Mouse (Mus musculus) heart, adult 11 months (tissue): ENCODE results near the gene Ube2cbp.

ENCODE experiments used
- DNase-seq: peaks from one replicate; pipeline ENCODE4 v3.0.0; 2022

Gene Ube2cbp

DNA sequence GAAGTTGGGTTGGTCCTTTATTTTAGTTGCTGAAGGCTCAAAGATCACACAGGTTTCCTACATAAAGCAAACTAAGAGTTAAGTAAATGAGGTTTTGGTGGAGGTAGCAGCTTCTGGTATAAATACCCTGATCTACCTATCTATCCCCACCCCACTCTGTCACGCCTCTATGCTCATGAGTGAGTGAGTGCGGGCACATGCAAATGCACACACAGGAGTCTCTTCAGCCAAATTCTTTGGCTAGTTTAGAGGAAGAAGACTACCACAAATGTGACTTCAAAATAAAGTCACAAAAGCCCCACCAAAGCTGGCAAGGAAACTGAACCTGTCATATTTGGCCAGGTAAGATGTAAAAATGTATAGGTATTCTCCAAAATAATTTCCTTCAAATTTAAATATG lies 149.1 kb downstream of the Ube2cbp start:
- peak; percentile 43 for DNase-seq

DNA sequence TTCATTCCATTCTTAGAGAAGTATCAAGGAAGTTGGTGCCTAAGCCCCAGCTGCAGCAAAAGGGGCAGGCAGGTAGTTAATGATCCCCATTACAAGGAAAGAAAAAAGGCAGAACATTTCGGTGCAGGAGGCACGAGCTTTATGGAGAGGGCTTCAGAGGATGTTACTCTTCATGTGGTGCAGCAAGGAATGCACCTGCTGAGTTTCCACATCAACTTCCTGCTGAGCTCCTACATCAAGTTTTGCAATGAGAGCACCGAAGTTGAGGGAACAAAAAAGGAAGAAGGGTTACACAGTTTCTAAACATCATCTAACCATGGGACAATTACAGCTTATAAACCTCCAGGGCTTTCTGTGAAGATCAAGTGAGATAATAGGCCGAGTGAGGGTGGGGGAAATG lies 156.1 kb downstream of the Ube2cbp start:
- DNase-seq = peak; percentile 55

DNA sequence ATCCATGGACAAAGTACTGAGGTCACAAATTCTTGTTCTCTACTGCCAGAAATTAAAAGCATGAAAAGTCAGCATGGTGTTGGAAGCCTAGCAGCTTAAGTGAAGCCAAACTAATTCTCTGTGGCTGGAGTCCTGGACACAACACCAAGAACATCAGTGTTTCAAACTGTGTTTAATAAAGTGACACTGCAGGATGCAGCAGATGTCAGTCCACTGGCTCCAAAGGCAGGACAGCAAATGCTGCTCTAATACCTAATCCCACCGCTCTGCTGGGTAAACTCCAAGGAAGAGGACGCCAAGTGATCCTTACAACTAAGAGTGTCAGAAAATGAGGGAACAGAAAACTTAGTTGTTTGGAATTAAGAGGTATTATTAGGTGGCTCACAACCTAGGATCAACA lies 158.2 kb downstream of the Ube2cbp start:
- peak; percentile 54 for DNase-seq

DNA sequence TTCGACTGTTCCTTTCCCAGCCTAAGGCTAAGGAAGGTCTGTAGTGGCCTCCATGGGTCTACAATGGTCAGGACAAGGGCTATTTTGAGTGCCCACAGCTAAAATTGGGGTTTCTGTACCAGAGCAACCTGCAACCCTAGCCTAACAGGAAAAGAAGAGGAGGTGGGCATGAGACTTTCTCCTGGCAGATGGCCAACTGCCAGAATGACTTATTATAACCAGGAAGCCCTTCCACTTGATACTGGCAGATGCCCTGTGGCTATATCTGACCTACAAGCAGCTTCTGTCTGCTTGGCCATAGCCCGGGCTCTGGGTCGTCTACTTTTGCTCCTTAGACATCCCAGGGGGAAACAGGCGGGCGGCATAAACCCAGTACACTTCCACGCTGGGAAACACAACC lies 163.3 kb downstream of the Ube2cbp start:
- peak; percentile 48 for DNase-seq

DNA sequence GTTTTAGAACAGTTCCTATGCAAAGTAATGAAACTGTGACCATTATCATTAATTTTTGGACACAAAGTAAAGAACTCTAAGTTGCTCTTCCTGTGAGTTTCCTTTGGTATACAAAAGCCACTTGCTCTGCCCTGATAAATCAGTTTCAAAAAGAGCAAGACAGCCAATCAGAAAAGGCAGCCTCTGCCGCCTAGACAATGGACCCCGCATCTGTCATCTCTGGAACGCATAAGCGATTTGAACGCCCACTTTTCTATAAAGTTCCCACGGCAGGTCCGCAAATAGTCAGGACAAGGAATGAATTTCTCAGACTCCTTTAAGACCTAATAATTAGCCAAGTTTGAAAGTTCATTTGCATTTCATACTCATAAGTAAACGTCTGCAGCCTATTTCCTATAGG lies 166.2 kb downstream of the Ube2cbp start:
- DNase-seq = peak; percentile 4

DNA sequence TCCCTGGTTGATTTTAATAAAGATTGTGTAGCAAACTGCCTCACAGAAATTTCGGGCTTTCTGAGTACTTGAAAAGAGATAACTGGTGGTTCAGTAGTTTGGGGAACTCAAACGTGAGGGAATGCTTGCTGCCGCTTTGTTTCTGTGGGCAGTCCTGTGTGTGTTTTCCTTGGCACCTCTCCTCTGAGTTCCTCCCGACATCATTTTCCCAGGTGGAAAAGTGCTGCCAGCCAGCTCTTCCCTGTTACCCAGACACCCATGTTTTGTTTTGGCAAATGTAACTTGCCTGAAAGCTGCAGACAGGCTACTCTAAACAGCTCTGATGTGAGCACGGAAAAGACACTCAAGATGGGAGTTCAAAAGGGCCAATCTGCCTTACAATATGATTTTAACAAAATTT lies 166.6 kb downstream of the Ube2cbp start:
- DNase-seq = peak; percentile 86

DNA sequence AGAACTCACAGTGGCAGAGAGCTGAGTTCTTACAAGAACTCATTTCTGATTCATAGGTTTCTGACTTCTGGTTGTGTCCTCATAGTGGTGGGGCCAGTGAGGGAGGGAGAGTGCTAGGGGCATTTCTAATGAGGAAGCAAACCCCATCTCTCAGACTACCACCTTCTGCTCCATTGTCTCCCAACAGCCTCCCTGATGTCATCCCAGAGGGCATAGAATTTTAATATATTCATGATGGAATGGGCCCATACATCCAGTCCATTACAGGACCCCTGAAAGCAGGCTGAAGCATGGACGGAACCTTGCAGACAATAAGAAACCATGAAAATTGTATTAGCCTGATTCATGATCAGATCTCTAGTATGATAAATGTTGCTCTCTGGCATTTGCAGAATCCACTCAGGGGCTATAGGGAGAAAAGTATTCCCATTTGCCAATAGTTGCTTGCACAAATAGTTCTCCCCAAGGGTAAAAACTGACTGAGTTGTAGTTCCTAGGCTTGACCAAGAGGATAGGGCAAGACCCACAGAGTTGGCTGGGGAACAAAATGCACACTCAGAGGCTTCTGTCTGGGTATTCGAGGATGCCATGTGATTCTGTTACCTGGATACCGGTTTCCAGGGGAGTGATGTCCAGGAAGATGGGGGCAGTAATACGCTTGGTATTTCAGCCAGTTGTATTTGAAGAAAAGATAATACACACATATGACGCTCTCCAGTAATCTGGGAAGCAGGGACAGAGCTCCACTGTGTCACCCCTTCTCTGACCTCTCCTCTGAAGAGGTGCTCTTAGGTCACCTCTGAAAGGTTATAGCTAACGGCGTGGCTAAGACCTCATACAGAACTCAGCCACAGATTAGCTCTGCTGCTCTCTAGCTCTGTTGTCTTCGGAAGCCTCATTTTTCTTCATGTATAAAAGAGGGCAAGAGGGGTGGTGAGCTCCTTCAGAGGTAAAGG lies 167.8 kb downstream of the Ube2cbp start:
- peak; percentile 43 for DNase-seq

DNA sequence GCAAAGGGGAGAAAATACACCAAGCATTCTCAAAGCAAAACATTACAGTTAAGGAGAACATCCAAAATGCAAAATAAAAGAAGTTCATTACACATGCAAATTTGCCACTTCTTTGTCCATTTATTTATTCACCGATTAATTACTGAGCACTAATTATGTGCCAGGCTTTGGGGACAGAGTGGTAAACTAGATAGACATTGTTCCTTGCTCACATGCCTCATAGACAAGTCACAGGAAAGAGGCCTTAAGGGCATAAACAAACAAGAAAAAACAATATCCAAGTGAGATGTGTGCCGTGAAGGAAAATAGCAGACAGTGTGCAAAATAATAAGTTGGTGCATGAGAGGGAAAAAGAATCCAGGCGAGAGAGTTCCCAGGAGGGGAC lies 177.2 kb downstream of the Ube2cbp start:
- DNase-seq = no peak

DNA sequence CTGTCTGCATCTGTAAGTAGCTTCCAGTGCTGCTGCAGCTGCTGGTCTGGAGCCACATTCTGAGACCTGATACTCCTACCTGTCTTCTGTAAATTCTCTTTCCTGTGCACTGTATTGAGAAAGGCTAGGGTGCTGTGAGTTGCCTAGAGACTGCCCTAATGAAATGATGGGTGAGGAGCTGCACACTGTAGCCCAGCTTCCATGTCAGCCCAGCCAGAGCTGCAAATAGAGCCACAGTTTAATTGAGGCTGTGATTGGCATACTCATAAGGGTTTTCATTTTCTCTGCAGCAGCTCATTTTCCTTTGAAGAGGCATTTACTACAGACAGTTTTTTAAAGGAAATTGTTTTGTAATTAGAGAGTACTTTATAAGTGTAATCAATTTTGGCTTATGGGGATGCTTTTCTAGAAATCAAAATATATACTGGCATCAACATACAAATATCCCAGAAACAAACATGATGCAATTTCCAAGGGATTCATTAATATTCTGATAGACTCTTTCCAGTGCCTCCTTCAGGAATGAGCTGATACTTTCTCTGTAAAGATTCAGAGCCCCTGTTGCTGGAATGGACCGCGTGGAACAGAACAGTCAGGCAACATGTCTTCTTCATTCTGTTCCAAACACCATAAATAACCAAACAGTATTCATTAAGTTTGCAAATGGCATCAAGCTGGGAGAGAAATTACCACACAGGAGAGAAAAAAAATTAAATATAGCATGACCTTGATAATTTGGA lies 177.8 kb downstream of the Ube2cbp start:
- DNase-seq = peak; percentile 66

DNA sequence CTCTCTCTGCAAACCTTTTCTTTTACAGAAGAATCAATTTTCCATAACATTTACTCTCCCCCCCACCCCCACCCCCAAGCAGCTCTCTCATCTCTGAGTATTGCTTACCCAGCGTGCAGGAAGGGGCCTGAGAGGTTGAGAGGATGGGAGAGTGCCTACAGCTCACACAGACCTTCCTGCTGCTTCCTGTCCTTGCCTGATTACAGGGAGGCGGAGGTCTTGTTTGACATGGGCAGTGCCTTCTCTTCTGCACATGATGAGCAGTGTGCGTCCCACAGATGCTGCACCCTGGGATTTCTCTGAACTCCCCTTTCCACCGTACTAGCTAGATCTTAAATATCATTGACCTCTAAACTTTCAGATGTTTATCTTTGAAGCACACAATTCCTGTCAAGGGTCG lies 182.2 kb downstream of the Ube2cbp start:
- DNase-seq = no peak

DNA sequence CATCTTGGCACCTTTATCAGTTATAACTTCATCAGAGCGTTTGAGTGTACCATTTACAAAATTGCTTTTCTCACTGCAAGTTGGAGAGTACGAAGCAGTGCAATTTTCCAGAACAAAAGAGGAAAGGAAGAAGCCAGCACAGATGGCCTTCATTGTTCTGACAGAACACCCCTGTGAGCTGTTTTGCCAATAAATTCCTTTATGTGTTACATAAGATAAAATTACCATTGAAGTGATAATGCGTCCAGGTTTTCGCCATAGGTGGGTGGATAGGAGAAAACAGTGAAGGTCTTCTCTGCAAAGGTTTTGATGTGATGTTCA lies 183.6 kb downstream of the Ube2cbp start:
- DNase-seq = no peak

DNA sequence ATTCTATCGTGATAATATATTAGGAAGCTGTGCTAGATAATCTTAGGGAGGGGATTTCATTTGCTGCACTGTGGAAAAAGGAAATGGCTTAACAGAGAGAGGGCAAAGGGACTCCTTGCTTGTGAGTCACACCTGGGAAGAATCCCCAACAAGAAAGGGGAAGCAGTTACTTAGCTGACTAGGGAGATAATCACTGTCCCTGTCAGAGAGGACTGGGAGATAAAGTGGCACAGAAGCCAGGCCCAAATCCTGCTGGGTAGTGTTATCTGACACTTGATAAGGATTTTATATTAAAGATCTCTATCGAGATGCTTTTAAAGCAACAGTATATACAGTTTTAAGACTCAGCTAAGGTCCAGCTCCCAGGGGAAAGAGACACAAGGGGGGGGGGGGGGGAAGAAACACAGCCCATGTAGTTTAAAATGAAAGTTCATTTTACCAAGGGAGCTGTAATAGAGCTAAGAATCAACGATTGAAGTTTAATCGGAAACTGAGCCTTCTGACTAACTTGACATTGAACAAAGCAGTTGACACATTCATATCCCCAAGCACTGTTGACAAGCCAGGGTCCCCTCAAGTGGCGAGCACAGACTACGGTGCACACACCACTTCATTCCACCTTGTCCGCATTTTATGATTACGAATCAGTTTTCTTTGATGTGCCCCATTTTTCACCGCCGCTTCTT lies 184.1 kb downstream of the Ube2cbp start:
- DNase-seq = no peak

DNA sequence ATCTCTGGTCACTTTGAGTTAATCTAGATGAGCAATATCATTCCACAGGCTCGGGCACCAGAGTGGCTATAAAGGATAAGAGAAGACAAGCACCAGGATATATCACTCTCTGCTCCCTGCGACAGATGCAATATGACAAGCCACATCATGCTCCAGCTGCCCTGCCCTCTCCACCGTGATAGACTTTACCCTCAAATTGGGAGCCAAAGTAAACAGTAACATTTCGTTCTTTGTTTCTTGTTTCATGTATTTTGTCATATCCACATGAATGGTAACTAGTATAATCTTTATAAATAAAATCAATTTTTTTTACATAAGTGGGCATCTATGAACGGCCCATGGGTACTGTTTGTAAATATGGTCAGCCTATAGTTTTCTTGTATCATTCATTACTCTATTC lies 195.2 kb downstream of the Ube2cbp start:
- no peak for DNase-seq

DNA sequence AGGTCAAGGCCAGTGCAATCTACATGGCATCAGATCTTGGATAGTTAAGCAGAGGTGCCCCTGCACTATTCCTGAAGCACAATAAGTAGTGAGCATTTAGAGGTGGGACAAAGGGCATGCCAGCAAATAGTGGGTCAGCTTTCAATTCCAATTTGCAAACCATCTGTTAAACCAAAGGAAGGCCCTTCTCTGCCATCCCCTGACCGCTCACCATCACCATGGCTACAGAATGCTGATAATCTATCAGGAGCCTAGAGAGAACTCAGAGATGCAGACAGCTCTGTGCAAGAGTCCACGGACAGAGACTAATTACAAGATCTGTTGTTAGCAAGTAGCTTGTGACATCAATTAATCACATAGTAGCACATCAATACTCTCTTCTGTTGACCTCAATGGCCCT lies 198.1 kb downstream of the Ube2cbp start:
- no peak for DNase-seq
